Mouse (Mus musculus): ENCODE results near the gene C1qtnf7.

The C1qtnf7 gene

DNA sequence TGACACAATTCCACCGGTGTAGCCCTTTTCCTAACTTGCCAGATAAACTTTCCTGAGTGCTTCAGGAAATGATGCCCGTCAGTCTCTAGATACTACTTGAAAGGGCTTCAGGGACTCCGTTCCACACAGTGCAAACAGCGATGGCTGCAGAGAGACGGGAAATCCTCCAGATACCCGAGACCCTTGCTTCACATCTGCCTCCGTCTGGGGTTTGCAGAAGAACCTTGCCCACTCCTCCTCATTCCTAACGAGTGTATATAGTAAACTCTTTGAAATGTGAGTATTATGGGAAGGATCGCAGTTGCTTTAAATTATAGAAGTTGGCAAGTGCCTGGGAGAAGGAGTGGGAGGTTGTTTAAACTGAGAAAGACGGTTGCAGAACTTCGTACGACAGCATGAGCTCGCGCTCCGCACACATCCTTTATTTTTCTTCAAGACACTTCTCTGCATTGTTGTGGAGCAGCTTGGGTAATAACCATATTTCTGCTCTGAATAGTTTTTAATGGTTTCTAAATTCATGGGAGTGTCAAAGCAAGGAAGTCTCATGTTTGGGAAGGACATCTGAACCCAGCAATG is at the start of gene C1qtnf7:
Gene C1qtnf7 (plus strand): TSS at position 138 of the 576 bp plus-strand sequence.
- no peak for DNase-seq (ENCODE audit: low spot score)

DNA sequence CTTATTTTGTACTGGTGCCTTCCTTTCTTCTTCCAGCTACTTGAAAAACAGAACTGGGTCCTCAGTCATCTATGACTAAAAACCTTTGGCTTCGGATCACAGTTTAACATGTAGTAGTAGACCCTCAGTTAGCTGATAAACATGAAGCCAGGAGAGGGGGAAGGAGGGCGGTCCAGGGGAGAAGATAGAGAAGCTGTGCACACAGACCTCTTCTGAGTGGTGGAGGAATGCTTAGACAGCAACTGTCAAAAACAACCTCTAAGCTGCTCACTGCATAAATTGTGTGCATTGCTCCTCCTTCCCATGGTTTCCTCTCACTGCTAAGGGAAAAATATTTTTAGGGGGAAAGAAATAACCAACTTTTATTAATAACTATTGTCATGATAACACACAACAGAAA is 48.6 kb upstream of the C1qtnf7 start:
- DNase-seq (ENCODE audit: low spot score) = no peak

DNA sequence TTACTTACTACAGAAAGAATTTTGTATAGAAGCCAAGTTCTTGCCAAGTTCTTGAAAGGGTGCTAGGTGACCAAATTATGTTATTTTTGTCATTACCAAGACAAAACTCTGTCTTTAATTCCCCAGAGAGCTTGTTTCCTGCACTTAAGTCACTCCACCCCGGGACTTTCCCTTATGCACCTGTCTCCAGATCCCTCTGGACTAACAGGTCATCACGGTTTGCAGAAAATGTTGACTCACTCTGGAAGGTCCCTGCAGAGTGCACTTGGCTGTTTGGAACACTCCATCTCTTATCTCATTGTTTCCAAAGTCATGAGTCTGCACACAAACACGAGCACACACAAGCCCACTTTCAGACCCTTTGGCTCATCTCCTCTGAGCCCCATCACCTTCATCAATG is 48.1 kb upstream of the C1qtnf7 start:
- no peak for DNase-seq (ENCODE audit: low spot score)

DNA sequence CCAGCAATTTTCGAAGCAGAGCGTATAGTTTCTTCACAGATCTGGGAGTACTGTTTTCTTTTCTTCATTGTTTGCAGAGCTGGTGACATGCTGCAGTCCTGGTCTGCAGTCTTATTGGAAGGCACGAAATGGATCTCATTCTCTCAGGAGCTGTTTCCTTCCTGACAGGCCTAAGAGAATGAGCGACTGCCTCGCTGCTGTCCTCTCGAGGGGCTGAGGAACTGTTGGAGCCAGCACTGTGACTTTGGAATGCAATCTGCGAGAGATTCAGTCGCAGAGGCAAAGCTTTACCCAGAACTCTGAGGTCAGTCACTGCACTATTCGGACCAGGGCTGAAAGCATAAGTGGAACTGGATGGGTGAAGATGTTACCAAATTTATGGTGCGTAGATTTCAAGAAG is 46.4 kb upstream of the C1qtnf7 start:
- DNase-seq (ENCODE audit: low spot score) = no peak

DNA sequence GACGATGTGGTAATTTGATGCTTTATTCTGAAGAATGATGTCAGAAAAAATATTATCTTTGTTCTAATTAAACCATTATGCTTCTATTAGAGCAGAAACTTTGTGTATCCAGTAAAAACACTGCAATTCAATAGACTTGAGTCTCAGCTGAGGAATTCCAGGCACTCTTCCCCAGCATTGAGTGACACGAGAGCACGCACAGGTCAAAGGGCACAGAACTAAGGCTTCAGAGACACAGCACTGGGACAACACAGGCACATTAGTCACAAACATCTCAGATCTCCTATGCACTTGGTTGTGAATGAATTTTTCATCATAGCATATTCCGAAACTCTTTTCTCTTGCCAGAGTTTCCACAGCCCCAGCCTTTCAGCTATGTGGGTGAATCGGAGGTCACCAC is 37.4 kb upstream of the C1qtnf7 start:
- no peak for DNase-seq (ENCODE audit: low spot score)

DNA sequence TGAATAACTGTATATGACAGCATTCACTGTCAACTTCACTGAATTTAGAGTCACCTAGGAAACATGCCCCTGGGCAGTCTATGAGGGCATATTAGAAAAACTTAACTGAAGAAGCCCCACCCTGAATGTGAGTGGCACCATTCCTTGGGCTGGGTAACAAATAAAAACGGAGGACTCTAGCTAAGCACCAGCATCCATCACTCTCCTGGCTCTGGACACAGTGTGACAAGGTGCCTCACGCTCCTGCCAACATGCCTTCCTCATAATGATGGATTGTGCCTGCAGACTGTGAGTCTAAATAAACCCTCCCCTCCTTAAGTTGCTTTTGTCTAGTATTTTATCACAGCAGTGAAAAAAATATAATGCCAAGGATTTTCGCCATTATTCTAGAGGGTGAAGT is 35.3 kb upstream of the C1qtnf7 start:
- DNase-seq (ENCODE audit: low spot score) = no peak

DNA sequence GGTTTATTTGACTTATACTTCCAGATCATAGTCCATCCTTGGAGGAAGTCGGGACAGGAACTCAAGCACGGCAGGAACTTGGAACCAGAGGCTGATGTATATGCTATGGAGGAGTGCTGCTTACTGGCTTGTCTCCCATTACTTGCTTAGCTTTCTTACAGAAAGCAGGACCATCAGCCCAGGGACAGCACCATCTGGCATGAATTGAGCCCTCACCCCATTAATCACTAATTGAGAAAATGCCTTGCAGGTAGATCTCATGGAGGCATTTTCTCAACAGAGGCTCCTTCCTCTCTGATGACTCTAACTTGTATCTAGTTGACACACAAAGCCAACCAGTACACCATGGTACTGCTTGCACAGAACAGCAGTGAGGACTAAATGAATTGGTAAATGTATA is 34.6 kb upstream of the C1qtnf7 start:
- DNase-seq (ENCODE audit: low spot score) = no peak

DNA sequence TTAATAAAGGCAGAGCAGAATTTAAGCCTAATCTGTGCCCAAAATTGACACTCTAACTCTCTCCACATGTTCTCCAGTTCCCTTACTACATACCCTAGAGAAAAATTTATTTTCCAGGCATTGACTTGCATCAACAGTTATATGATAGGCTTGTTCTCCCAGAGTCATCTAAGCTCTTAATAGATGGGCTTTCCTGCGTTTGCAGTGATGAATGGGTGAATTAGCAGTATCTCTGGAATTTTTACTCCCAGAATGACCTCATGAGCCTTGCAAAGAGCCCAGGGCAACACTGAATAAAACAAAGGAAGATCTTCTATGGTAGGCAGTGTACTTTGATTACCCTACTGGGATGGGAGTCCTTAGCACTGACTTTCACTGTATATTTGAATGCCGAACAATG is 33.5 kb upstream of the C1qtnf7 start:
- DNase-seq (ENCODE audit: low spot score) = no peak

DNA sequence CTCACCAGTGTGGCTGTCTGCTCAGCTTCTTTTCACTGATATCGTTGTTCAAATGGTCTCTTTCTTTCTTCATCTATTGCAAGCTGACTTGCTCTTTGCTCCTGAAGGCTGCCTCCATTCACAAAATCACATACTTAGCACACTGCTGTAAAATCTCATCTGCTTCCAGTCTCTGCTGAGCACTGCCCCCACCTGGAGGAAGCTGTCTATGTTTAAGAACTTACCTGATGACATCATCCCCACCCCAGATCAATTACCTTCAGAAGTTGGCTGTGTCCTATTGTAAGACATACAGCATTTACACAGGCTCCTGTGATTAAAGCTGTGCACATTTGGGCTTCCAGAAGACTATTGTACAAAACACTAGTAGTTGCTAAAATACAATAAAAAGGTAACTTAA is 13.5 kb upstream of the C1qtnf7 start:
- no peak for DNase-seq (ENCODE audit: low spot score)

DNA sequence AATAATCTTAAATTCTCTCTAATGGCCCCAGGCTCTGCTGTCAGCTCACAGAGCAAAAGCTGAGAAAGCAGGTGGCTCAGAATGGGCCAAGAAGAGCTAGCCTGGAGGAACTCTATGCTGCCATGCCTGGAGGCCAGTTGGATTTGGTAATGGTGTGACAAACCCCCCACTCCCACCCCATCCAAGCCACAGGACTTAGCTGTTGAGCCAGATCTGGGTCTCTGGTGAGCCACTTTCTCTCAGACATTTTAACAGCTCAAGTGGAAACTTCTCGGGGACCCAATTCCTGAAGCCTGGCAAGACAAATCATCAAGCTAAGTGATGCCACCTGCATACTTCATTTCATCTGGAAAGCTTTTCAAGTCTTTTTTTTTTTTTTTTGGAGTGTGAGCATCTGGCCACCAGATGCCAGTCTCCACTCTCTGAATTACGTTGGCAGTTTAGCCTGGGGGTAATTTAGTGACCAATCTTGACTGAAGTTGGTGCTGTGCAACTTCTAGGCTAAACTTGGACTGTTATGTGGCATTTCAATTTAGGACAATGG is 11.0 kb upstream of the C1qtnf7 start:
- DNase-seq (ENCODE audit: low spot score) = no peak

DNA sequence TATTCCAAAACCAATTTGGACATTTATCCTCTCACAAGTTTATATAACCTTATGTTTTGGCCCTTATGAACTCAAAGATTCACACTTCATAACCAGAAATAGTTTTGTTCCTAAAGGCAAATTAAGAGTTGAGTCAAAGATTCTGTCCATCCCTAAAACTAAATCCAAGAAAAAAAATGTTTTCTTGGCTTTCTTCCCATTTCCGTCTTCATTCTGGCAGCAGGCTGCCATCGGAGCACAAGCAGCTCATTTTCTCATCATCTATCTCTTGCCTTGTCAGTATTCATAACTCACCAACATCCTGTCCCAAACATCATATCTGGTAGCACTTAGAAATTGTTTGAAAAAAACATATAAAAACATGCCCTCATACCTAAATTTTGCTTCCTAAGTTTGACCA is 6.9 kb upstream of the C1qtnf7 start:
- DNase-seq (ENCODE audit: low spot score) = no peak

DNA sequence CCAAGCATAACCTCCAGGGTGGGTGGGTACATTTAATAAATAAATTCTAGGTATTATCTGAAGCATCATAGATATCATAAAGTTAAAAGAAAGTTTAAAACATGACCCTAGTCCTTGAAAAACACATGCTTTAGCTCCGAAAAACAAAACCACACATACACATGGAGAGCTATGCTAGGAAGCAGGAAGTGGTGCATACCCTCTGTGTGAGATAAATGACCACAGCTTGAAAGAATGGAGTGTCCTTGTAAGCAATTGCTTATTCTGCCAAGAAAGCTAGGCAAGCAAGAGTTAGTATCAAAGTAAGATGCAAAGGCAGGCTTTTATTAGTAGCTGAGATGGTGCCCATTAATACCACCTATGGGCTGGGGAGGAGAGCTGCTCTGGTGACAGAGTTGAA is 6.4 kb upstream of the C1qtnf7 start:
- DNase-seq (ENCODE audit: low spot score) = no peak

DNA sequence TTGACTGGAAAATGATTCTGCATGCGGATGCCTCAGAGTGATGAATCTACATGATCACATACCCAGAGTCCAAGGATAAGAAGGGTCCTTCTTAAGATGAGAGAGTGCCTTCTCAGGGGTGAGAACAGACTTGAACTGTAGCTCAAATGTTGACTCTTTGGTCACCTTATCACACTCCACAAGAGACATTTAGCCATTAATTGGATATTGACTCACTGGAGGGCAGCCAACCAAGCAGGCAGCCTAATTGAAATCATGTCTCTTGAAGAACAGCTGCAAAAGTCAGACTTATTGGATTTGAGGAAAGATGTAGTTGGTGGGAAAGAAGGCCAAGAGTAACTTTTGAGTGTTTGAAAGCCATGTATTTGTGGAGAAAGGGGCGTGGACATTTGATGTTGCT is 4.2 kb upstream of the C1qtnf7 start:
- DNase-seq (ENCODE audit: low spot score) = no peak

DNA sequence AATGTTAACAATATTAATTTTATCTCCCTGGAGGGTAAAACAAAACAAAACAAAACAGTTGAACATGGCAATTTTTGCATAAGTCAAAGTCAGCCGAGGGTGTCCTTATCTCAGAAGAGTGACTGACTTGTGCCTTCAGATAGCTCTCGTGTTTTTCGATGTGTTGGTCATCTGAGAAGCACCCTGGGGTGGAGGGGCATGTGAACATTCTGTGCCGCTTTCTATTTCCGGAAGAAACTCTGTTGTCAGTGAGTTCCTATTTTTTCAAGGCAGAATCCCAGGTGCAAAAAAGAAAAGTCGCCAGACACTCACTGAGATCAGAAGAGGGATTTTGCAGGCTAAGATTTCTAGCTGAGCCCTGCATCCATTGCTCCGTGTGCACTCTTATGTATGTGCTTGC is 1.2 kb downstream of the C1qtnf7 start:
- DNase-seq (ENCODE audit: low spot score) = no peak

DNA sequence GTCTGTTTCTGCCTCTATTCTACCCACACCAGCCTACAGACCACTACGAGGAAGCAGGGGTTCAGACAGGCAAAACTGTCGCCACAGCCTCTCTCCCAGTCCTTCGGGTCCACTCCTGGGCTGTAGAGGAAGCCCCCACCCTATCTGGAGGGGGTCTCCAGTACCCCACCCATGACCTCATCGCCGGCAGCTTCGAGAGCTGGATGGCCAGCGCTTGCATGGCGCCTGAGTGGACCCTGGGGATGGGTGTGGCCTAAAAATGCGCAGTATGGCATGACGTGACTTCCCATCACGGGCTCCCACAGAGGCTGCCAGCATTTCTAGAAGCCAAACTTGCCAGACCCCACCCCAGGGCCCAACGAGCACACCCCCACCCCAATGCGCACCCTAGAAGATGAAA is 2.0 kb downstream of the C1qtnf7 start:
- no peak for DNase-seq (ENCODE audit: low spot score)

DNA sequence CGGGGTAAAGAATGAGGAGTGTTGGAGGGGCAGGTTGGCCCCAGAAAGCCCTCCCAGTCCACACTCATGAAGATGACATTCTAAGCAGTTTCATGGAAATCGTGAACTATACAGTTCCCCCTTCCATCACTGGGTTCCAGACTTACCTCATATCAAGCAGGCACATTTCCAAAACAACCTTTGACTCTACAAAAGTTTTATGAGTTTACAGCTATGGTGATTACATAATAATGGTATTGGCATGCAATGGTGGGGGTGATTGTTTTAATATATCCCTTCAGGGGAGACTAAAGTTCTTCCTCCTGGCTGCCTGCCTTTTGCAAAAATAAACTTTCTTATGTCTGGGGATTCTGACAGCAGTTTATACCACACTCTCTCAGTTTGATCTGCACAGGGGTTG is 4.6 kb downstream of the C1qtnf7 start:
- no peak for DNase-seq (ENCODE audit: low spot score)

DNA sequence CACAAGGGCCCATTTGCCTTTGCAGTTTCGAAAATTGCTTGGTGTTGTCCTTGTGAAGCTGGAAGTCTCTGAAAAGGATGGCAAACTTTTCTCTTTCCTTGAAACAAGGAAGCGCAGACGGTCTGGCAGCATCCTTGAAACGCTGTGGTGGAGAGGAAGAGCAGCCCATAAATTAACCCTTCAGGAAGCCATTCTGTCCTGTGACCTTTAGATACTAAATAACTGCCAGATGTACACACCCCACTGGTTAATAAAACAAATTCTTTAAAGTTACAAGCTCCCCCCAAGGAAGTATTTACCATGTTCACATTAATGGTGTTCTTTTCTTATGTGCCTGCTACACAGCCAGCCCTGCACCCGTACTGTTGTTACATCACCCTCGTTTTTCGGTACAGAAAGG is 6.0 kb downstream of the C1qtnf7 start:
- no peak for DNase-seq (ENCODE audit: low spot score)

DNA sequence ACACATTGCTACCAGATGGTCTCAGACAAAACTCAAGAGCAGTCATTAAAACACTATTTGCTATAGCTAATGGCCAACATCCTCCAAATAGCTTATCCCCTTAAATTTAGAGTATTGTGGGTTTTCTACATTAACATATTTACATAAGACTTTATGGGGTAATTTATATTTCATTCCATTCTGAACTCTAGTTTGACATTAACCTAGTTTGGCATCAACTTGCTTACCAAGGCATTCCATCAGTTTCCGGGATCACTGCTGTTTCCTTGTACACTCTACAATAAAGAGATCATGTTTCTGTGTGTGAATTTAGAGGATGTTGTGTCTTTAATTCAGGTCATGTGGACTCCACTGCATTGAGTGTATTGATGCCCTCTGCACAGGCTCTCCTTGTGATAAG is 7.5 kb downstream of the C1qtnf7 start:
- no peak for DNase-seq (ENCODE audit: low spot score)

DNA sequence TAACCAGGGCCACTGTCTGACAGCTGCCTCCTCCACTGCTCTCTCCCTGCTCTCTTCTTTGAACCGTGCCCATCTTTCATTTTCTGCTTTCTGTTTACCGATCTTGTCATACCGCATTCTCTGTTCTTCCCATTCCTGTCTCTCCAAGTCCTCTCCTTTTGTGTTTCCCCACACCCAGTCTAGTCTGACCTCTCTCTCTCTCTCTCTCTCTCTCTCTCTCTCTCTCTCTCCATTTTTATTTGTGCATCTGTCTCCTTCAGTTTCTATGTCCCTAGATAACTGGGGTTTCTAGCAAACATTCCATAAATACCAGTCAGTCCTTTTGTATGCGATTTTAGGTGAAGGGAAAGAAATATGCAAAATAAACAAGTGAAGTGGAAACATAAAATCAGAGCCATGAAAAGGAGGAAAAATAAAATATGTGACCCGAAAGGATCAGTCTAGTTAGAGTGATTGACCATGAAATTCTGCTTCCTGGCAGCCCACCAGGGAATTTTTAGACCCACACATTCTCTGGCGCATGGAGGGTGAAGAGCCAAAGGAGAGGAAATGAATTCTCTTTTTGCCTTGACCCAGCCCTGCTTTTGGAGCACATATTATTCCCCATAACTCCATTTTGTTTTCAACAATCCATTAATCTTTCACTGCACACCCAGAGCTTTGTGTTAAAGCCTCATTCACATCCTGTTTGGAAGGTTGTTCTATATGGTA is 11.7 kb downstream of the C1qtnf7 start:
- DNase-seq (ENCODE audit: low spot score) = no peak

DNA sequence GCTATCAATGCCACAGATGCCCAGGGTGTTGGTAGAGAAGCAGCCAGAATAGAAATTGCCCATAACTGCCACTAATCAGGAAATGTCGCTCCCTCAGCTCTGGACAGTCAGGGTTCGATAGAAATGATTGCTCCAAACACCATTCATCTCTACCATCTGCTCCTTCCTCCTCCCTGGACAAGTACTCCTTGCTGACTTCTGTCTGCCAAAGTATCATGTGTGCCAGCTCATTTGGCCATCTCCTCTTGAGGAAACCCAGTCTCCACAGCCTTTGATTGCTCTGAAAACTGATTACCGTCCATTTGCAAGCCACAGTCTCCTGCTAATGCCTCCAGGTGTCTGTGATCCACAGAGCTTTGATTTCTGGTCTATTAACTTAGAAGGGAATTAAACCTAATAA is 14.8 kb downstream of the C1qtnf7 start:
- no peak for DNase-seq (ENCODE audit: low spot score)

DNA sequence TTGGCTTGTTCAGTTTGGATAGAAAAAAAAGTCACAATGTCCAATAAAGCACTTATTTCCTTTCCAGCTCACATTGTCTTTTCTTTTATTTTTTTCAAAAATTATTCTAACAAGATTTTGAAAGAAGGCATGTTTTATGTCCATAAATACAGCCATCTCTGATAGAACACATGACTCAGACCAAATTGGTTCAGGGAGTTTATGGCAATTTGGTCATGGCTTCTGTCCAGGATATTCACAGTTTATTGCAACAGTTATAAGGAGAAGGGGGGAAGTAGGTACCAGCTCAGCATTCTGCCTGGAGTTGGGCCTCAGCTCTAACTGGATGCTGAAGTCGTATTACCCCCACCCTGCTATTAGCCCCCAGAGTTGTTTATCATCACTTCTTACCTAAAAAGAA is 15.5 kb downstream of the C1qtnf7 start:
- no peak for DNase-seq (ENCODE audit: low spot score)

DNA sequence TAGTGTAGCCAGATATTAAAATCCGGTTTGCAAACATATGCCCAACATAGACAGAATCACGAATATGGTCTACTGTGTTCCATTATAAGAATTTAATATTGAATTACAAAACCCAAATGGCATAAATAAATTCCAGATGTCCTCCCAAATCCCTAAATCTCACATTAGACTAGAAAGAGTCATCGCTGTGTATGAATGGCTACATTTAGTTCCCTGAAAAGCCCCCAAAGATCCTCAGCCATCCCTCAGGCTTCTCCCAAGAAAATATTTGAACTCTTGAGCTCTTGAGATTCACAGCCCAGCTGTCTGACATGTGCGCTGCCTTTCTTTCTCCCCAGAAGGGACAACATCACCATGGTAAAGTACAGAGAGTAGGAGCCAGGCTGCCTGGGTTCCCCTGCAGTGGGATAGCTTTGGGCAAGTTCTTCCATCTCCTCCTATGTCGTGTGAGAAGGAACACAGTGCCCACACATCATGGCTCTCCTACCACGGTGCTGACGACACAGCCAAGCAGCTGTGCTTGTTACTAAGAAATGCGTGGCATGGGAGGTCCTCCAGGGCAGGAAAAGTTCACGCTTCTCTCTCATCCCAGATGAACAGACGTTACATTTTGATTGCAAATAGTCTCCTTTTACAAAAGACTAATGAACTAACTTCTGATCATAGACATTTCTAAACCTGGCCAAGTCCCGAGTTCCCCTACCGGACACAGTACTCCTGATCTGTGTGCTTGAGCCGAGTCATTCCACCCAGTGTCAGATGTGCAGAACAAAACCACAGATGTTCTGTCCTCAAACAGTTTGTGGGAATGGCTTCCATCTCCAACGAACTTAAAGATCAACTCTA is 23.2 kb downstream of the C1qtnf7 start:
- no peak for DNase-seq (ENCODE audit: low spot score)

DNA sequence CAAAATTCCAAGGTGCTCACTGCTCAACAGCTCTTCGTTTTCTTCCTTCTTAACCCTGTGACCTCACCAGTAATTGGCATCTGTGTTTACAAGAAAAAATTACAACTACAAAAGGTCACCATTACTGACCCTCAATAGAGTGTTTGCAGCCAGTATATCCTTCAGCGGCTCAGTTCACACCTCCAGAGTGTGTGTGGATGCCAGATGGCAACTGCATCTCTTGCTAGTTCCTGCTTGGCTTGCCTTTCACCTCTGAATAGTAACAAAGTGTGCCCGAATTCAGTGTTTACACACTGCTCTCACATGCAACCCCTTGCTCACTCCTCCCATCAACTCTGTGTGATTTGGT is 23.8 kb downstream of the C1qtnf7 start:
- no peak for DNase-seq (ENCODE audit: low spot score)
